Mouse (Mus musculus) frontal cortex, postnatal 25 days (tissue): ENCODE measurements around the gene Itpkb.

Experiments used
- DNase-seq, 2 experiments: peaks; one replicate each; pipeline ENCODE4 v3.0.0; 2022; ENCODE audit warnings: low spot score in 2 of 2

Gene Itpkb

GRCm38 (mm10) chr1:180462983-180463475 is 132.7 kb downstream of the Itpkb start:
- DNase-seq: no peak

DNA sequence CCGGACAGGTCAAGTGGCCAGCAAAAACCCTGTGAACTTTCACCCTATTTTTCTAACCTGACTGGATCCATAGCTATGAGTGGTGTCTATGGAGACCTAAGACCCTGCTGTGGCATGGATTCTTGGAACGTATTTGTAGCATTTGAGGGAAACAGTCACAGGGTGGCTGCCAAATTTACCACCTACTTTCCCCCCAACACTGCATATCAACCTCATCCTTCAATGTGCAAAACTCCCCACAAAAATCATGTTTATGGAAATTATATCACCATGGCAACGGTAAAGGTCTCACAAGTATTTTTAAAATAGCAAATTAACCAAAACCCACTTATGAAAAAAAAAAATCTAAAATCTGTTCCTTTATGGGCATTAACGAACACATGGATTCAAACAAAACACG is 134.1 kb downstream of the Itpkb start:
- DNase-seq: no peak

DNA sequence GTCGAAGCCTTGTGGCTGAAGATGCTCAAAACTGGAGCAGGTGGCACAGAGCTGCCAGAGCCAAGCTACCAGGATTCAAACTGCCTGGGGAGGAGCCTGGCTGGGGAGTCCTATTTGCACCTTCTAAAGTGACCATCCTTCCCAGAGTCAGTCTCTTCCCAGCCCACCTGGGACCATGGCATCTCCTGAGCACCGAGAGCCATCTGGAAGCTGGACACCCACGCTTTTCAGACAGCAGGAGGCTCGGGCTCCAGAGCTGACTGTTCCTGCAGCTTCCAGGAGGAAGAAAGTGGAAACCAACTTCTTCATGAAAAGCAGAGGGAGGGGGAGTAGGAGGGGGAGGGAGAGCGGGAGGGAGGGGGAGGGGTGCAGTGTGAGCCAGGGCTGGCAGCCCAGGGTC is 135.3 kb downstream of the Itpkb start:
- DNase-seq: no peak

DNA sequence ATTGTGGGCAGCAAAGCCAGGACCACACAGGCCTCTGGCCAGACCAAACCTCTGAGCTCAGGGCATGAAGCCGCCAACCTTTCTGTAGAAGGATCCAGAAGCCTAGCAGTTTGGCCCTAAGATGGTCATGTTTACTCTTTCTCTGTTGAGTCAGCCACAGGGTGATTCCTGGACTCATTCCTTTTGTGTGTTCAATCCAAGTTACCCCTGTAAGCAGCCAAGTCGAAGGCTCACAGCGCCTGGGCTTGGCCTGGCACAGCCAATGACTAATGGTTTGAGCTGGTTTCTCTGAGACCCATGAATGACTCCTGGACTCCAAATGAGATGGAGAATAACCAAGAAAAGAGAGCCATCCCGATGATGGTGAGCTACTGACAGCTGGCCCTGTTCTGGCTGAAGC is 137.7 kb downstream of the Itpkb start:
- DNase-seq: no peak

GRCm38 (mm10) chr1:180473566-180473965 is 143.3 kb downstream of the Itpkb start:
- no peak for DNase-seq
